Mouse (Mus musculus): ENCODE data around the gene Adipor2. TPM values are rescaled to one million over a fixed set of nuclear protein-coding genes. Genes with fewer than 3 reads are reported as not detected.

The Adipor2 gene
- polyA plus RNA-seq, 1 experiment from 2014 or later = 29.8 TPM

DNA sequence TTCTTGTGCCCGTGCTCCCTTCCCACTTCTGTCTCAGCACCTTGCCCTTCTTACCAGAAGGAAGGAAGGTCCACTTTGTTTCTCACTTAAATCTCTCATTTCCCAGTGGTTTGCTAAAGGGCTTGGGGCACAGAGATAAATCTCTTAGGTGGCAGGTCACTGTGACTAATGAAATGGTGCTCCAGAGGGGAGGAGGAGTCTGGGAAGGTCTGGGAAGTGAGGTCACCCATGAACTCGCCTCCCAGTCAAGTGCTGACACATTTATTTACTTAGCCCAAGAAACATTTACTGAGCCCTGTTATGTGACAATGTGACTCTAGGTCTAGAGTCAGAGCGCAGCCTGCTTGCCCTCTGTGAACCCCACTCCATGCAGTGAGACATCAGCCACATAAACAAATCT, 84.3 kb downstream of the Adipor2 start:
- H3K9ac ChIP-seq (ENCODE audit: low read length) = no peak overlapping the region
- H3K9me3 ChIP-seq (replicated peaks; ENCODE audit: control insufficient read depth, low read length) = no peaks in the 10 kb centered on the region
- no peak for ATAC-seq (replicated peaks; ENCODE audit: extremely low read depth, insufficient read depth, low FRiP score)
- peaks cover 33% of the 10 kb centered on the region for H3K27me3 ChIP-seq (ENCODE audit: control insufficient read depth, insufficient read depth, low read length)
- H3K4me1 ChIP-seq (ENCODE audit: control insufficient read depth, insufficient read depth, low read length) = peaks cover 20% of the 10 kb centered on the region
- H3K4me2 ChIP-seq (ENCODE audit: low read depth, low read length) = no peak overlapping the region
- no peak overlapping the region for H3K27ac ChIP-seq (ENCODE audit: low read length)
- H3K36me3 ChIP-seq (ENCODE audit: control insufficient read depth, insufficient read depth) = no peaks in the 10 kb centered on the region
- H3K4me3 ChIP-seq (ENCODE audit: low read length) = no peak overlapping the region
- WGBS = 6% methylated on average over 3 of the region's 3 CpGs

DNA sequence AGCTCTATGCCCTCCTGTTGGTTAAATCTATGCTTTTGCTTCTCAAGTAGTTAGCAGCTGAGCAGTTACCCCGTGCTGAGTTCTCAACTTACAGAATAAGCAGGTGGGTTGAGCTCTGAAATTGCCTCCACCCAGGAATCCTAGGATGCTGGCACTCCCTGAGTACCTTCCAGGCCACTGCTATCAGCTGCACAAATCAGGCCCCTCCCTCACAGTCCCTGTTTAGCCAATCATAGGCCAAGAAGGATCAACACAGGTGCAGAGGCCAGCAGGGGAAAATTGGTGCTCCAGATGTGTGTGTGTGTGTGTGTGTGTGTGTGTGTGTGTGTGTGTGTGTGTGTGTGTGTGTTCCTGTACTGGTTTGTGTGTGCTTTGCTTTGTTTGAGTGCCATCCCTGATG, 85.4 kb downstream of the Adipor2 start:
- no peaks in the 10 kb centered on the region for H3K36me3 ChIP-seq (ENCODE audit: control insufficient read depth, insufficient read depth)
- ATAC-seq (replicated peaks; ENCODE audit: extremely low read depth, insufficient read depth, low FRiP score) = no peak
- no peak overlapping the region for H3K9ac ChIP-seq (ENCODE audit: low read length)
- H3K9me3 ChIP-seq (replicated peaks; ENCODE audit: control insufficient read depth, low read length) = no peaks in the 10 kb centered on the region
- no peak overlapping the region for H3K4me2 ChIP-seq (ENCODE audit: low read depth, low read length)
- WGBS = 6% methylated on average over 1 of the region's 1 CpGs
- peaks cover 20% of the 10 kb centered on the region for H3K4me1 ChIP-seq (ENCODE audit: control insufficient read depth, insufficient read depth, low read length)
- H3K27me3 ChIP-seq (ENCODE audit: control insufficient read depth, insufficient read depth, low read length) = peaks cover 44% of the 10 kb centered on the region
- H3K27ac ChIP-seq (ENCODE audit: low read length) = no peak overlapping the region
- H3K4me3 ChIP-seq (ENCODE audit: low read length) = no peak overlapping the region

- H3K4me2 ChIP-seq (ENCODE audit: low read depth, low read length) = peak within 1 kb of the TSS; percentile 56
Observed at GRCm38 (mm10) chr6:119330506-119330905, 87.0 kb downstream of the Adipor2 start, which contains the start of gene Lrtm2. Gene Lrtm2, minus strand, starts transcription at chr6:119330766.

DNA sequence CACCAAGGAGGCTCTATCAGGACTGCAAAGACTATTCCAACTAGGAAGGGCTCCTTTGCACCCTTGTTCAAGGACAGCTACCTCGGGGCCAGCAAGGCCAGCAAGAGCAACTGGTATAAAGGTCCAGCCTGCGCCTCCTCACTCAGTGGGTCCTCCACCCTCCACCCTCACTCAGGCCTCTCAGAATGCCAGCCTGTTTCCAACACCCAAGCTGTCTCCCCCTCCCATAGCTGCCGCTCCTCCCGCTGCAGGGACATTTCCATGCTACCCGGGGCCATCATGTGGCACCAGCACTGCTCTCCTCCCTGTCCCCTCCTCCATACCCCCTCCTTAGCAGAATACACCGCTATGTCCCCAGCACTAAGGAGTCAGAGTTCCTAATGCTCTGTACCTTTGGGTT, 87.6 kb downstream of the Adipor2 start:
- Histone ChIP-seq H3K9ac (ENCODE audit: low read length) (no peak overlapping the region), H3K27ac (ENCODE audit: low read length) (no peak overlapping the region), H3K9me3 (replicated peaks; ENCODE audit: control insufficient read depth, low read length) (no peaks in the 10 kb centered on the region), H3K27me3 (ENCODE audit: control insufficient read depth, insufficient read depth, low read length) (peaks cover 51% of the 10 kb centered on the region), H3K4me3 (ENCODE audit: low read length) (peak overlapping the region; percentile 43; the same call in 1 of the 2 replicates), H3K36me3 (ENCODE audit: control insufficient read depth, insufficient read depth) (no peaks in the 10 kb centered on the region), H3K4me2 (ENCODE audit: low read depth, low read length) (peak overlapping the region; percentile 56), H3K4me1 (ENCODE audit: control insufficient read depth, insufficient read depth, low read length) (peaks cover 20% of the 10 kb centered on the region)
- WGBS = 8% methylated on average over 6 of the region's 6 CpGs
- ATAC-seq (replicated peaks; ENCODE audit: extremely low read depth, insufficient read depth, low FRiP score) = no peak

More at GRCm38 (mm10) chr6:119330506-119330905, 87.0 kb downstream of the Adipor2 start, which contains the start of gene Lrtm2:
- 2% methylated on average over 31 of the region's 31 CpGs for WGBS
- H3K36me3 ChIP-seq (ENCODE audit: control insufficient read depth, insufficient read depth) = no peaks in the 10 kb centered on the region
- peaks cover 49% of the 10 kb centered on the region for H3K27me3 ChIP-seq (ENCODE audit: control insufficient read depth, insufficient read depth, low read length)
- H3K9me3 ChIP-seq (replicated peaks; ENCODE audit: control insufficient read depth, low read length) = no peaks in the 10 kb centered on the region
- no peak for ATAC-seq (replicated peaks; ENCODE audit: extremely low read depth, insufficient read depth, low FRiP score)
- H3K9ac ChIP-seq (ENCODE audit: low read length) = no peak within 1 kb of the TSS
- peaks cover 20% of the 10 kb centered on the region for H3K4me1 ChIP-seq (ENCODE audit: control insufficient read depth, insufficient read depth, low read length)
- H3K27ac ChIP-seq (ENCODE audit: low read length) = no peak within 1 kb of the TSS
- peak within 1 kb of the TSS; percentile 43 for H3K4me3 ChIP-seq (ENCODE audit: low read length)

DNA sequence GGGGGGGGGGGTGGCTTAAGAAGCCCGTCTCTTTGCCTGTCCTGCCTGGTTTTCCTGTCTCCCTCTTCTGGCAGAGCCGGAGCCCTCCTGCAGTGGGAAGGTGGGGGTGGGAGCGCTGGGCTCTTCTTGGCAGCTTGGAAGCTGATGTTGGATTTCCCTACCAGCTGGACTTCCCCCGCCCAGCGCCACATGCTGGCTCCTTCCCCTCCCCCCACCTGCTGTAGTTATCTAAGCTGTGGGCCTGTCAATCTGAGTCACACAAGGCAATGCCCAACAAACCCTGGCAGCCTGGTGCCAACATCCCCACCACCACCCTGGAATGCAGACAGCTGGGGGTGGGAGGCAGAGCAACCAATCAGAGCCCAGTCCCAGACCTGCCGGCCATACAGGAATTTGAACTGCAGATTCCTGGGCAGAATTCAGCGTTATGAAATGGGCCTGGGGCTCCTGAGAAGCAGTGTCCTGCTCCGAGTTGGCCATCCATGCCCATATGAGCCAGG, 88.2 kb downstream of the Adipor2 start:
- H3K4me1 ChIP-seq (ENCODE audit: control insufficient read depth, insufficient read depth, low read length) = peaks cover 20% of the 10 kb centered on the region
- peaks cover 51% of the 10 kb centered on the region for H3K27me3 ChIP-seq (ENCODE audit: control insufficient read depth, insufficient read depth, low read length)
- no peak overlapping the region for H3K9ac ChIP-seq (ENCODE audit: low read length)
- H3K4me3 ChIP-seq (ENCODE audit: low read length) = peak overlapping the region; percentile 6; the same call in 1 of the 2 replicates
- H3K4me2 ChIP-seq (ENCODE audit: low read depth, low read length) = peak overlapping the region; percentile 36
- no peaks in the 10 kb centered on the region for H3K36me3 ChIP-seq (ENCODE audit: control insufficient read depth, insufficient read depth)
- 2% methylated on average over 8 of the region's 8 CpGs for WGBS
- H3K27ac ChIP-seq (ENCODE audit: low read length) = no peak overlapping the region
- H3K9me3 ChIP-seq (replicated peaks; ENCODE audit: control insufficient read depth, low read length) = no peaks in the 10 kb centered on the region
- ATAC-seq (replicated peaks; ENCODE audit: extremely low read depth, insufficient read depth, low FRiP score) = peak; percentile 82

DNA sequence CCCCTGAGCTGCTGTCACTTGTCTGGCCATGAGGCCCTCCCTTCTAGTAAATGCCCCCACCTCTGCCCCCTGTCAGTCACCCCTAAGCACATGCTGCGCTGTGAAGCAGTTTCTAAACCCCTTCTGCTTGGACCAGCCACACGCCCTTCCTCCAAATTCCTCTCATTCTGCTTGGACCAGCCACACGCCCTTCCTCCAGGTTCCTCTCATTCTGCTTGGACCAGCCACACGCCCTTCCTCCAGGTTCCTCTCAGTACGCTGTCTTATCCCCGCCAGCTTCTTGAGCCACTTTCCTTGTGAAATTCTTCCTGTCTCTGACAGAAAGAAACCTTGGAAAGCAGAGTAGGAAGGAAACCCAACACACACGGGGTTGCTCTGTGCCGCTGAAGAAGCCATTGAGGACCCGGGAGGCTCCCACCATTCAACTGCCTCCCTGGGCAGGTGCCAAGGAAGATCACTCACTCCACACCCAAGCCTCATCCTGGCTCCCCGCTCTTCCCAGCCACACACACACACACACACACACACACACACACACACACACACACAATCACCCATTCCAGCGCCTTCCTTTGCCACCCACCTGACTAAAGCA, 88.9 kb downstream of the Adipor2 start:
- Histone ChIP-seq H3K27me3 (ENCODE audit: control insufficient read depth, insufficient read depth, low read length) (peaks cover 51% of the 10 kb centered on the region), H3K9ac (ENCODE audit: low read length) (no peak overlapping the region), H3K4me3 (ENCODE audit: low read length) (no peak overlapping the region), H3K9me3 (replicated peaks; ENCODE audit: control insufficient read depth, low read length) (no peaks in the 10 kb centered on the region), H3K27ac (ENCODE audit: low read length) (no peak overlapping the region), H3K4me2 (ENCODE audit: low read depth, low read length) (peak overlapping the region; percentile 36; the same call in 1 of the 2 replicates), H3K4me1 (ENCODE audit: control insufficient read depth, insufficient read depth, low read length) (peaks cover 20% of the 10 kb centered on the region), H3K36me3 (ENCODE audit: control insufficient read depth, insufficient read depth) (no peaks in the 10 kb centered on the region)
- ATAC-seq (replicated peaks; ENCODE audit: extremely low read depth, insufficient read depth, low FRiP score) = no peak
- 11% methylated on average over 11 of the region's 11 CpGs for WGBS

GRCm38 (mm10) chr6:119326541-119326940, 91.0 kb downstream of the Adipor2 start:
- no peak overlapping the region for H3K4me3 ChIP-seq (ENCODE audit: low read length)
- no peak overlapping the region for H3K9ac ChIP-seq (ENCODE audit: low read length)
- H3K4me1 ChIP-seq (ENCODE audit: control insufficient read depth, insufficient read depth, low read length) = peaks cover 20% of the 10 kb centered on the region
- peaks cover 44% of the 10 kb centered on the region for H3K27me3 ChIP-seq (ENCODE audit: control insufficient read depth, insufficient read depth, low read length)
- H3K27ac ChIP-seq (ENCODE audit: low read length) = no peak overlapping the region
- H3K9me3 ChIP-seq (replicated peaks; ENCODE audit: control insufficient read depth, low read length) = no peaks in the 10 kb centered on the region
- 24% methylated on average over 7 of the region's 7 CpGs for WGBS
- no peaks in the 10 kb centered on the region for H3K36me3 ChIP-seq (ENCODE audit: control insufficient read depth, insufficient read depth)
- H3K4me2 ChIP-seq (ENCODE audit: low read depth, low read length) = no peak overlapping the region
- ATAC-seq (replicated peaks; ENCODE audit: extremely low read depth, insufficient read depth, low FRiP score) = no peak

DNA sequence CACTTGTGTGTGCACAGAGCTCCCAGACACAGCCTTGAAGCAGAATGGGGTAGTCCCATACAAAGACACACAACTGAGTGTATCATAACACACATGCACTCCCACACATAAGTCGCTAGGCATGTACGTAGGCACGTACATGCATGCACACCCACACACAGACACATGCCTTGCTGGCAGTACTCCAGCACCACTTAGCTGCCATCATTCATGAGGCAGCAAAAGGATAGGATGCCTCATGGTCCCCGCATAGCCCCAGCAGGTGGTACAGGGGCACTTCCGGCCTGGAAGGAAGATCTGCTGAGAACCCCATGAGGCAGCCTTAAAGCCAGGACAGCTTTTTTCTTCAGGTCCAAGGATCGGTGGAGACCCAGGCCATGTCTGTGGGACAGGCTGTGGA, 91.5 kb downstream of the Adipor2 start:
- Histone ChIP-seq H3K27me3 (ENCODE audit: control insufficient read depth, insufficient read depth, low read length) (peaks cover 39% of the 10 kb centered on the region), H3K36me3 (ENCODE audit: control insufficient read depth, insufficient read depth) (no peaks in the 10 kb centered on the region), H3K4me1 (ENCODE audit: control insufficient read depth, insufficient read depth, low read length) (peaks cover 20% of the 10 kb centered on the region), H3K9ac (ENCODE audit: low read length) (no peak overlapping the region), H3K4me2 (ENCODE audit: low read depth, low read length) (no peak overlapping the region), H3K27ac (ENCODE audit: low read length) (no peak overlapping the region), H3K4me3 (ENCODE audit: low read length) (no peak overlapping the region), H3K9me3 (replicated peaks; ENCODE audit: control insufficient read depth, low read length) (no peaks in the 10 kb centered on the region)
- WGBS = 66% methylated on average over 6 of the region's 6 CpGs
- no peak for ATAC-seq (replicated peaks; ENCODE audit: extremely low read depth, insufficient read depth, low FRiP score)

- peaks cover 15% of the 10 kb centered on the region for H3K4me1 ChIP-seq (ENCODE audit: control insufficient read depth, insufficient read depth, low read length)
- H3K9me3 ChIP-seq (replicated peaks; ENCODE audit: control insufficient read depth, low read length) = no peaks in the 10 kb centered on the region
- H3K9ac ChIP-seq (ENCODE audit: low read length) = no peak overlapping the region
- no peak overlapping the region for H3K4me2 ChIP-seq (ENCODE audit: low read depth, low read length)
- no peak for ATAC-seq (replicated peaks; ENCODE audit: extremely low read depth, insufficient read depth, low FRiP score)
- H3K27me3 ChIP-seq (ENCODE audit: control insufficient read depth, insufficient read depth, low read length) = peaks cover 30% of the 10 kb centered on the region
- no peaks in the 10 kb centered on the region for H3K36me3 ChIP-seq (ENCODE audit: control insufficient read depth, insufficient read depth)
- H3K4me3 ChIP-seq (ENCODE audit: low read length) = no peak overlapping the region
- no peak overlapping the region for H3K27ac ChIP-seq (ENCODE audit: low read length)
- WGBS = 60% methylated on average over 10 of the region's 10 CpGs
Observed at GRCm38 (mm10) chr6:119324776-119325175, 92.7 kb downstream of the Adipor2 start.
